Mouse (Mus musculus): ENCODE data around the gene Ralgapb. TPM values are rescaled to one million over a fixed set of nuclear protein-coding genes. Genes with fewer than 3 reads are reported as not detected.

The Ralgapb gene
- polyA plus RNA-seq (2014; fragmentation: Illumina TruSeq; extraction: RNeasy Lipid Tissue Mini Kit (QIAGEN cat#74804); ENCODE audit: low read depth, low replicate concordance), result 75.7 TPM

DNA sequence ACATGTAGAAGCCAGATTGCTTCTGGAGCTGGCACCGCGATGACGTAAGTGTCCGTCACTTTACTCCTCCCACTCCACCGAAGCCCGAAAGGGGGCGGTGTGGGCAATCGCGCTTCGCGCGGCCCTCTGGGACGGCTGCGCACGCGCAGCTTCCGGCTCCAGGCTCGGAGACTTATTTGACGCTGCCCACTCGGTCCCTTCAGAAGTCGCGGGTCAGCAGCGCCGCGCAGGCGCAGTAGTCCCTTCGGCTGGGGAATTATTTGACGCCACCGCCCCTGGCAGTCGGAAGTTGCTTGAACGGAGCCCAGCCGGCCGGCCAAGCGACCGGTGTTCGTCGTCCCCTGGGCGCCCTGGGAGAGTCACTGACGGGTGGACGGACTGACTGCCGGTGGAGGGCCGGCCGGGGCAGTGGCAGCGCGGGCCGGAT is at the start of gene Ralgapb:
Ralgapb (plus strand) TSS at position 254 of the 427 bp plus-strand sequence.

DNA sequence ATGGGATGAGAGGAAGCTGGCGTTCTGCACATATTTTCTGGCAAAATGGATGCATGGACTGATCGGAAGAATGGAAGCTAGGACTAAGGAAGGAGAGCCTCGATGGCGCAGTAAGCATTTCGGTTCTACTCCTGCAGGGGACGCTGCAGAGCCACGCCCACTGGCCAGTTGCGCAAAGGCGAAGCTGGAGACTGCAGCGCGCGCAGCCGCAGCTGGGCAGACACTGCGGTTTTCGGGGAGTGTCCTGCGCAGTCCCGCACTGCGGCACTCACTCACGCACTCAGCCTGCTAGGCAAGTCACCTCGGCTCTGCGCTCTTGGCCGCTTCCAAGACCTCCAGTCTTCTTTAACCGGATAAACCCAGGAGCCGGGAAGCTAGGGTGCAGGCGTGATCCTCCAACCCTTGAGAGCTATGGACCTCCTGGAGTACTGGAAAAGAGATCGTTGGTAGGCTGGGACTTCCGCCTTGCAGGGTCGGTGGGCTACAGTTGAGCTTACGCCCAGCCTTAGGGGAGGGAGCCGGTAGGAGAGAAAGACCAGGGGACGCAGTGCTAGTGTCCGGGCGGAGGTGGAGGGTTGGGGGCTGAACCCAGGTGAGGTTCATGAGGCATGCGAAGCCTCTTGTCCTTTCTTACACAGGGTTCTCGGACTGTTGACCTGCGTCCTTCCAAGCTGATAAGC is 34.1 kb upstream of the Ralgapb start, which contains the start of gene Snhg11:
Snhg11 (plus strand) TSS at position 196 of the 680 bp plus-strand sequence.

DNA sequence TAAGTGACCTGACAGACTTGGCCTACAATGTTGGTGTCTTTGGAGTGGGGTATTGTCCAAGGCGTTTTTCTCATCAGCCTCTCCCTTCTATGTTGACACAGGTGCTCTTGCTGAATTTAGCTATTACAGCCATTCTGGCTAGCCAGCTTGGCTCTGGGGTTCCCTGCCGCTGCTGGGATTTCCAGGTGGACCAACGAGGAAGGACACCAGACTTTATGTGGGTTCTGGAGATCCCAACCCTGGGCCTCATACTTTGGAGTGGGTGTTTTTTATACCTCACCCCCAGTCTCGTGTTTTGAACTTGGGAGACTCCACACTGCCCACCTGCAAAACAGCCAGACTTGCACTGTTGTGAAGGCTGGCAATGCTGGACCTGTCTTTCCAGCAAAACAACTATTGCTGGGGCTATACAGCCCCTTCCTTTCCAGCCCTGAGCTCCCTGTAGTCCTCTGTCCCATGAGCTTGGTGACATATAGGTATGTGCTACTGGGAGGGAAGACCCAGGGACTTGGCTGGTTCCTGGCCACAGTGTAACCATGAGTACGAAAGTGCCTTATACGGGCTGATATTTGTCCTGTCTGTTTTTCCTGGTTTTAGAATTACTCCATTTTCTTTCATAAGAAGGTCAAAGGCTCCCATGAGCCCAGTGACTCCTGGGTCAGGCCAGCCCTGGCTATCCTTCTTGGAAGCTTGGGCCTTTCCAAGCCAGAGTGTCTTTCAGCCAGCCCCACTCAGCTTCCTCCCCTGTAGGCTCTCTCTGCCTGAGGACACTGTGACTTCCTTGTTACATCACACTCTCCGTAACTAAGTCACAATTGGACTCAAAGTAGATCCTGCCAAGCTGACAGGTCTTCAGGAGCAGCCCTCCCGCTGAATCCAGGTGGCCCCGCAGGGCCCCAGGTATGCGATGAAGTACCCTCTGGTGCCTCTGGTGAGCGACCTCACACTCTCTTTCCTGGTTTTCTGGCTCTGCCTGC is 92.5 kb downstream of the Ralgapb start, which contains the start of gene Adig:
Adig (plus strand) TSS at position 777 of the 977 bp plus-strand sequence.

DNA sequence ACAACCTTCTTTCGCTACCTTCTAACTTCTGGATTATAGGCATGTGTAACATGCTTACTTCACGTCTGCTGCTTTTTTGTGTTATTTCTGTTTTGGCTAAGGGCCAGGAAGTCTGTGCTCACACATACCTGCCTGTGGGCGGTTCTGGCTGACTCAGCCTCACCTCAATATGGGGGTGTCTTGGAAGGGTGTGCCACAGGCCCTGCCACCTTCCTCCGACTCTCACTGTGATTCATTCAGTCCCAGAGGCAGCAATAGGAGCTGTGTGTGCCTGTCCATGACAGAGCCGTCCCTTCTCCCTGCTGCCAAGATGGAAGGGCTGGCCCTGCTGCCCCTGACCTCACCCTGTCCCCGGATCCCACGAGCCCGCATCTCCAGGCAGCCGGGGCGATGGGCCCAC is 102.9 kb downstream of the Ralgapb start, which contains the start of gene Arhgap40:
Arhgap40 (plus strand) TSS at position 269 of the 400 bp plus-strand sequence.

Other genes starting within 250 kb of the Ralgapb start
- gene D630003M21Rik, start 180.6 kb upstream of the Ralgapb start, polyA plus RNA-seq (2014; fragmentation: Illumina TruSeq; extraction: RNeasy Lipid Tissue Mini Kit (QIAGEN cat#74804); ENCODE audit: low read depth, low replicate concordance), result not detected
- gene Bpi, start 151.8 kb upstream of the Ralgapb start, polyA plus RNA-seq (2014; fragmentation: Illumina TruSeq; extraction: RNeasy Lipid Tissue Mini Kit (QIAGEN cat#74804); ENCODE audit: low read depth, low replicate concordance), result not detected
- 3.7 TPM for gene Lbp, start 103.4 kb upstream of the Ralgapb start, polyA plus RNA-seq (2014; fragmentation: Illumina TruSeq; extraction: RNeasy Lipid Tissue Mini Kit (QIAGEN cat#74804); ENCODE audit: low read depth, low replicate concordance)
- gene Snhg11, start 34.2 kb upstream of the Ralgapb start, polyA plus RNA-seq (2014; fragmentation: Illumina TruSeq; extraction: RNeasy Lipid Tissue Mini Kit (QIAGEN cat#74804); ENCODE audit: low read depth, low replicate concordance), result 14.7 TPM
- not detected for gene Adig, start 92.8 kb downstream of the Ralgapb start, polyA plus RNA-seq (2014; fragmentation: Illumina TruSeq; extraction: RNeasy Lipid Tissue Mini Kit (QIAGEN cat#74804); ENCODE audit: low read depth, low replicate concordance)
- not detected for gene Arhgap40, start 102.9 kb downstream of the Ralgapb start, polyA plus RNA-seq (2014; fragmentation: Illumina TruSeq; extraction: RNeasy Lipid Tissue Mini Kit (QIAGEN cat#74804); ENCODE audit: low read depth, low replicate concordance)
- gene Slc32a1, start 200.9 kb downstream of the Ralgapb start, polyA plus RNA-seq (2014; fragmentation: Illumina TruSeq; extraction: RNeasy Lipid Tissue Mini Kit (QIAGEN cat#74804); ENCODE audit: low read depth, low replicate concordance), result not detected
- gene Actr5, start 215.0 kb downstream of the Ralgapb start, polyA plus RNA-seq (2014; fragmentation: Illumina TruSeq; extraction: RNeasy Lipid Tissue Mini Kit (QIAGEN cat#74804); ENCODE audit: low read depth, low replicate concordance), result 0.38 TPM

All from sigmoid colon, adult 10 weeks (tissue).